Mouse (Mus musculus): Measurements from ENCODE around the gene Spg11.

Spg11 gene

GRCm38 (mm10) chr2:122117961-122118958 lies at the start of gene Spg11:
Gene Spg11 (minus strand): TSS chr2:122118386.
- peak; percentile 93 for DNase-seq (ENCODE audit: low spot score)

GRCm38 (mm10) chr2:122164293-122164692 lies 46.1 kb upstream of the Spg11 start:
- no peak for DNase-seq (ENCODE audit: low spot score)

GRCm38 (mm10) chr2:122163430-122164195 lies 45.4 kb upstream of the Spg11 start:
- no peak for DNase-seq (ENCODE audit: low spot score)

GRCm38 (mm10) chr2:122162529-122162928 lies 44.3 kb upstream of the Spg11 start:
- DNase-seq (ENCODE audit: low spot score): no peak

GRCm38 (mm10) chr2:122161542-122161941 lies 43.4 kb upstream of the Spg11 start:
- DNase-seq (ENCODE audit: low spot score): no peak

GRCm38 (mm10) chr2:122160680-122161079 lies 42.5 kb upstream of the Spg11 start, which contains the start of gene Trim69:
Gene Trim69 (plus strand): TSS chr2:122160700.
- peak; percentile 84 for DNase-seq (ENCODE audit: low spot score)

- no peak for DNase-seq (ENCODE audit: low spot score)
Measured at GRCm38 (mm10) chr2:122159667-122160066, 41.5 kb upstream of the Spg11 start.

- DNase-seq (ENCODE audit: low spot score): no peak
Measured at GRCm38 (mm10) chr2:122158362-122158802, 40.2 kb upstream of the Spg11 start.

GRCm38 (mm10) chr2:122157561-122157960 lies 39.4 kb upstream of the Spg11 start:
- DNase-seq (ENCODE audit: low spot score): no peak

GRCm38 (mm10) chr2:122156051-122156700 lies 38.0 kb upstream of the Spg11 start:
- no peak for DNase-seq (ENCODE audit: low spot score)

GRCm38 (mm10) chr2:122155292-122155691 lies 37.1 kb upstream of the Spg11 start:
- DNase-seq (ENCODE audit: low spot score): no peak

- DNase-seq (ENCODE audit: low spot score): no peak
Measured at GRCm38 (mm10) chr2:122154479-122154878, 36.3 kb upstream of the Spg11 start.

GRCm38 (mm10) chr2:122153681-122154365 lies 35.6 kb upstream of the Spg11 start:
- no peak for DNase-seq (ENCODE audit: low spot score)

GRCm38 (mm10) chr2:122152850-122153249 lies 34.7 kb upstream of the Spg11 start:
- DNase-seq (ENCODE audit: low spot score): no peak

GRCm38 (mm10) chr2:122151221-122151620 lies 33.0 kb upstream of the Spg11 start:
- DNase-seq (ENCODE audit: low spot score): no peak

GRCm38 (mm10) chr2:122149716-122150115 lies 31.5 kb upstream of the Spg11 start:
- DNase-seq (ENCODE audit: low spot score): no peak

- DNase-seq (ENCODE audit: low spot score): no peak
Measured at GRCm38 (mm10) chr2:122149316-122149715, 31.1 kb upstream of the Spg11 start.

- DNase-seq (ENCODE audit: low spot score): peak; percentile 35
Measured at GRCm38 (mm10) chr2:122148242-122148917, 30.2 kb upstream of the Spg11 start.

- peak; percentile 92 for DNase-seq (ENCODE audit: low spot score)
Measured at GRCm38 (mm10) chr2:122147508-122148241, 29.5 kb upstream of the Spg11 start, which contains the start of gene B2m. Gene B2m (plus strand): TSS chr2:122147686.

GRCm38 (mm10) chr2:122146687-122147086 lies 28.5 kb upstream of the Spg11 start:
- no peak for DNase-seq (ENCODE audit: low spot score)

Measured in urinary bladder, postnatal 25 days (tissue).